8 mouse cellular contexts compared by ENCODE assay signal in the genomic region with DNA sequence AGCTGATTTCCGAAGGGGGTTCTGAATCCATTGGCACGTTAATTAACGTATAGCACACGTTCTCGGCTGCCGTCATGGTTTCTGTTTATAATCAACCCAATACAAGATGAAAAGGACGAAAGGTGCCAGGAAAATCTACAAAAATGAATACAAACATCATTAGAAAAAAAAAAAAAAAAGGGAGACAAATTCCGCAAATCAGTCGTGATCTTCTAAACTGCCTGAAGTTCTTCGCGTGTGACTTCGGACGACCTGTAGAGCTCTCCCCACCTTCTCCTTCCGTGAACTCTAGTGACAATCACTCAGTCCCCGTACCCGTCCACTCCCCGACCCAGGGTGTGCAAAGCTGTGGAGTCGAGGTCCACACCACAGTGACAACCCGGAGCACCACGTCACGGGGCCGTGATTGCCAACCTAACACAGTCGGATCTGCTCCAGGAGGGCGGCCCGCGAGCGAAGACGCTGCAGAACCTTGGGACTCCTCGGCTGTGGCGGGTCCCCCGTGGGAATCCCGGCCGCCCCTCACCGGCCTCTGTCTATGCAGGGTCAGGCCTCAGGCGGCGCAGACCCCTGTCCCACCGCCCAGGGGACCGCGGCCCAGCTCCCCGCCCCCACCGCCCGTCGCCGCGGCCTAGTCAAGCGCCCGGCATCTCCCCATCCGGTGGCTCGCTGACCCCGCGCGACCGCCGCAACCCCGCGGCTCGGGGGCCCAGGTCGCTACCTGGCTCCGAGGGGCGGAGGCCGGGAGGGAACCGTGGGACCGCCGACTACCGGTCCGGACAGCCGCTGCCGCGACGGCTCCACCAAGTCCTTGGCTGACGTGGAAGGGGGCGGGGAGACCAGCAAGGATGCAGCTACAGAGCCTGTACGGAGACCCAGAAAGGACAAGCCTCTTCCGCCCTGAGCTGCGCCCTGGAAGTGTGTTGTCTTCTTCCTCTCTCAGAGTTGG. TPM values are rescaled to one million over a fixed set of nuclear protein-coding genes. Genes with fewer than 3 reads are reported as not detected.
DNase-seq lines count a peak whose midpoint lies in the region; ATAC-seq and TF ChIP-seq lines count a peak whose summit lies in the region.

A gene (minus strand): TSS at position 827 of the 949 bp plus-strand sequence.

- peak within 1 kb of the TSS; percentile 95 for H3K9ac ChIP-seq in kidney, embryonic 16.5 days (replicated peaks; ENCODE audit: low read length)
- H3K9ac ChIP-seq in liver, adult 2 months (ENCODE audit: low read depth, low read length), result peak within 1 kb of the TSS; percentile 94

- peaks cover 37% of the 10 kb centered on the region for H3K36me3 ChIP-seq in heart, embryonic 10.5 days
- H3K36me3 ChIP-seq in kidney, embryonic 16.5 days (ENCODE audit: insufficient read depth, low read length), result peaks cover 23% of the 10 kb centered on the region
- peaks cover 24% of the 10 kb centered on the region for H3K36me3 ChIP-seq in liver, adult 2 months (ENCODE audit: control insufficient read depth, insufficient read depth, low read length)
- peaks cover 24% of the 10 kb centered on the region for H3K36me3 ChIP-seq in myocyte (ENCODE audit: control insufficient read depth, insufficient read depth)
- peaks cover 7% of the 10 kb centered on the region for H3K36me3 ChIP-seq in splenic B cell, adult 2 months (ENCODE audit: control insufficient read depth, insufficient read depth, low read length, poor library complexity, severe bottlenecking)

- no peak for TF ChIP-seq POLR2A in bone marrow macrophage, adult 2 months (IDR thresholded peaks at IDR 0.05; ENCODE audit: borderline replicate concordance, low read depth, low read length)
- TF ChIP-seq POLR2A in embryonic fibroblast, embryonic 13.5 days (IDR thresholded peaks at IDR 0.05; ENCODE audit: low read depth, low read length), result peak; percentile 87
- peak; percentile 72; the same call in 1 of the 2 replicates for TF ChIP-seq POLR2A in liver, adult 2 months (IDR thresholded peaks at IDR 0.05; ENCODE audit: extremely low read depth, insufficient read depth, low read length)
- TF ChIP-seq POLR2A in myocyte (IDR thresholded peaks at IDR 0.05; ENCODE audit: insufficient read length, low read depth), result peak; percentile 89

- H3K4me3 ChIP-seq in bone marrow macrophage, adult 2 months (ENCODE audit: insufficient read depth, low read length), result peak within 1 kb of the TSS; percentile 93
- peak within 1 kb of the TSS; percentile 85 for H3K4me3 ChIP-seq in embryonic fibroblast, embryonic 13.5 days (ENCODE audit: insufficient read depth, low read length)
- peak within 1 kb of the TSS; percentile 100 for H3K4me3 ChIP-seq in heart, embryonic 10.5 days
- H3K4me3 ChIP-seq in kidney, embryonic 16.5 days (ENCODE audit: low read length), result peak within 1 kb of the TSS; percentile 82
- H3K4me3 ChIP-seq in liver, adult 2 months (ENCODE audit: insufficient read depth, low read depth, low read length), result peak within 1 kb of the TSS; percentile 62
- H3K4me3 ChIP-seq in myocyte, result peak within 1 kb of the TSS; percentile 67

- peaks cover 4% of the 10 kb centered on the region for H3K4me1 ChIP-seq in bone marrow macrophage, adult 2 months (ENCODE audit: control insufficient read depth, insufficient read depth, low read length)
- H3K4me1 ChIP-seq in embryonic fibroblast, embryonic 13.5 days (ENCODE audit: control insufficient read depth, insufficient read depth, low read length), result peaks cover 4% of the 10 kb centered on the region
- H3K4me1 ChIP-seq in heart, embryonic 10.5 days, result no peaks in the 10 kb centered on the region
- H3K4me1 ChIP-seq in kidney, embryonic 16.5 days (ENCODE audit: insufficient read depth, low read length), result peaks cover 3% of the 10 kb centered on the region; the same call in 1 of the 2 replicates
- peaks cover 8% of the 10 kb centered on the region; the same call in 1 of the 2 replicates for H3K4me1 ChIP-seq in liver, adult 2 months (ENCODE audit: control insufficient read depth, insufficient read depth, low read length)

- DNase-seq in A20 (ENCODE audit: low read depth, low spot score), result peak; percentile 93
- DNase-seq in heart, embryonic 10.5 days (ENCODE audit: low spot score), result peak; percentile 97
- DNase-seq in liver, adult 2 months (ENCODE audit: extremely low read depth, low read depth, low spot score), result peak; percentile 91
- peak; percentile 91 for DNase-seq in splenic B cell, adult 2 months (ENCODE audit: low read depth, low spot score)

- peak within 1 kb of the TSS; percentile 30; the same call in 1 of the 2 replicates for H3K27ac ChIP-seq in bone marrow macrophage, adult 2 months (ENCODE audit: insufficient read depth, low read depth, low read length)
- no peak within 1 kb of the TSS for H3K27ac ChIP-seq in embryonic fibroblast, embryonic 13.5 days (ENCODE audit: insufficient read depth, low read length)
- H3K27ac ChIP-seq in heart, embryonic 10.5 days, result peak within 1 kb of the TSS; percentile 100
- peak within 1 kb of the TSS; percentile 72 for H3K27ac ChIP-seq in kidney, embryonic 16.5 days (ENCODE audit: low read length)
- peak within 1 kb of the TSS; percentile 83 for H3K27ac ChIP-seq in liver, adult 2 months (replicated peaks; ENCODE audit: insufficient read depth, low read depth, low read length)

- no peaks in the 10 kb centered on the region for H3K9me3 ChIP-seq in heart, embryonic 10.5 days
- no peaks in the 10 kb centered on the region for H3K9me3 ChIP-seq in kidney, embryonic 16.5 days (ENCODE audit: low read length)

- 3% methylated on average over 73 of the region's 75 CpGs for WGBS in heart, embryonic 10.5 days
- 1% methylated on average over 68 of the region's 75 CpGs for WGBS in kidney, embryonic 16.5 days
- WGBS in liver, adult 2 months, result under 1% methylated on average over 75 of the region's 75 CpGs

- peaks cover 13% of the 10 kb centered on the region; the same call in 1 of the 2 replicates for H3K79me2 ChIP-seq in liver, adult 2 months (ENCODE audit: control insufficient read depth, insufficient read depth, low read length)
- H3K79me2 ChIP-seq in myocyte (ENCODE audit: control insufficient read depth, insufficient read depth), result peaks cover 25% of the 10 kb centered on the region

- H3K27me3 ChIP-seq in heart, embryonic 10.5 days (ENCODE audit: insufficient read depth, poor library complexity, severe bottlenecking), result no peaks in the 10 kb centered on the region
- H3K27me3 ChIP-seq in kidney, embryonic 16.5 days (ENCODE audit: insufficient read depth, low read length), result no peaks in the 10 kb centered on the region
- no peaks in the 10 kb centered on the region for H3K27me3 ChIP-seq in liver, adult 2 months (ENCODE audit: control insufficient read depth, insufficient read depth, low read length)
- no peaks in the 10 kb centered on the region for H3K27me3 ChIP-seq in myocyte (ENCODE audit: control insufficient read depth, insufficient read depth, insufficient read length)
- no peaks in the 10 kb centered on the region for H3K27me3 ChIP-seq in splenic B cell, adult 2 months (ENCODE audit: control insufficient read depth, insufficient read depth, low read length, poor library complexity, severe bottlenecking)

- H3K4me2 ChIP-seq in kidney, embryonic 16.5 days (replicated peaks; ENCODE audit: low read depth, low read length), result peak within 1 kb of the TSS; percentile 62
- H3K4me2 ChIP-seq in myocyte (ENCODE audit: low read depth), result peak within 1 kb of the TSS; percentile 91

- peak within 1 kb of the TSS; percentile 89 for H3ac ChIP-seq in myocyte (ENCODE audit: control insufficient read depth, insufficient read length)

- no peak for TF ChIP-seq CTCF in bone marrow macrophage, adult 2 months (IDR thresholded peaks at IDR 0.05; ENCODE audit: low read depth, low read length)
- TF ChIP-seq CTCF in embryonic fibroblast, embryonic 13.5 days (IDR thresholded peaks at IDR 0.05; ENCODE audit: borderline replicate concordance, insufficient read depth, low read length), result no peak
- TF ChIP-seq CTCF in liver, adult 2 months (IDR thresholded peaks at IDR 0.05; ENCODE audit: low read depth, low read length), result no peak

- ATAC-seq in kidney, embryonic 16.5 days (ENCODE audit: low FRiP score, low TSS enrichment), result peak; percentile 99

TF ChIP-seq in myocyte, 11 proteins besides CTCF, POLR2A, EP300 and RAD21:
- TF ChIP-seq POLR2AphosphoS2 (IDR thresholded peaks at IDR 0.05; ENCODE audit: insufficient read length, low read depth) (peak; percentile 90), REST (IDR thresholded peaks at IDR 0.05; ENCODE audit: insufficient read depth, insufficient read length) (no peak), TCF3 (IDR thresholded peaks at IDR 0.05; ENCODE audit: insufficient read length, low read depth) (peak; percentile 3), MYOG (IDR thresholded peaks at IDR 0.05; ENCODE audit: control insufficient read depth in 1 of 3, insufficient read depth in 1 of 3, insufficient read length in 2 of 3, low read depth in 2 of 3) (peak in 1 of 3 experiments; percentile 41)

RNA-seq across cellular contexts. Expression of the gene that starts here (rescaled TPM):
- 82.0 and 91.4 TPM in 2 replicates for polyA plus RNA-seq in bone marrow macrophage, adult 2 months (2012; ENCODE audit: insufficient read depth, insufficient read length, missing spikeins)
- 179 and 202 TPM in 2 replicates for polyA plus RNA-seq in embryonic fibroblast, embryonic 13.5 days (2011; ENCODE audit: insufficient read length, low read depth, missing spikeins)
- polyA plus RNA-seq in heart, embryonic 10.5 days (2016; fragmentation: Nextera tagmentation; extraction: Ambion mirVana), result 93.9 and 98.6 TPM in 2 replicates
- polyA plus RNA-seq in kidney, embryonic 16.5 days (2015; fragmentation: Nextera tagmentation; extraction: Ambion mirVana), result 134 and 140 TPM in 2 replicates
- total RNA-seq in liver, adult 2 months (2014; rRNA removed), result 79.1 and 82.7 TPM in 2 replicates
- polyA plus RNA-seq in liver, adult 2 months (2012; rRNA removed), result 20.3 and 20.9 TPM in 2 replicates
- 52.4 TPM for polyA plus RNA-seq in myocyte (2012; fragmentation: generic; extraction: Trizol)
